Mouse (Mus musculus) lung, adult 18-20 months (tissue): Measurements from ENCODE around the gene Pla2g1b.
"Not testable (repeated sequence)": the region's sequence is repeated elsewhere in the genome, so short reads cannot be mapped to it uniquely, and the experiment has no call there.

ENCODE experiments used
- DNase-seq, 2 experiments: peaks; one replicate each; pipeline ENCODE4 v3.0.0; 2022; ENCODE audit warnings: mixed read lengths in 2 of 2

The Pla2g1b gene

GRCm38 (mm10) chr5:115484996-115485395 lies 18.9 kb downstream of the Pla2g1b start:
- DNase-seq, result no peak

DNA sequence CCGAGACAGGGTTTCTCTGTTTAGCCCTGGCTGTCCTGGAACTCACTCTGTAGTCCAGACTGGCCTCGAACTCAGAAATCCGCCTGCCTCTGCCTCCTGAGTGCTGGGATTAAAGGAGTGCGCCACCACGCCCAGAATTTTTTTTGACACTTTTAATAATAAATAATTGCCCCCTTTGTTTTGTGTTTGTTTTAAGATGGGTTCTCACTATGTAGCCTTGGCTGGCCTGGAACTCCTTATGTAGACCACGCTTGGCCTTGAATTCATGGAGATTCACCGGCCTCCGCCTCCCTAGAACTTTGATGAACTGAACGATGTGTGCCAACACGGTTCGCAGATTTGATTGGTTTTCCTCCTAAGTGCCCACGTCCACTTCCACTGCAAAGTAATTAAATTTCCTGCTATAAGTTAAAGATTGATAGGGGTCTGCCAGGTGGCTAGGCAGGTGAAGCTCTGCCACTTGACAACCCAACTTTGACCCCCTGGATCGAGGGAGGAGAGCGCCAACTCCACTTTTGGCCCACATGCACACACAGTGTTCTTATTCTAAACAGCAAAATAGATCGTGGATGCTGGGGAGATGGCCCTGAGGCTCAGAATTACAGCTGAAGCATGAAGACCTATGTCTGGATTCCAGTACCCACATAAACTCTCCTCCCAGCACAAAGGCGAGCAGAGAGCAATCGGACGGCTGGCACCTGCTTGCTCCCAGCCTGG lies 19.6 kb downstream of the Pla2g1b start:
- DNase-seq, result no peak

GRCm38 (mm10) chr5:115486726-115487125 lies 20.7 kb downstream of the Pla2g1b start:
- no peak for DNase-seq

- DNase-seq, result no peak
Measured at GRCm38 (mm10) chr5:115487353-115487752, 21.3 kb downstream of the Pla2g1b start.

GRCm38 (mm10) chr5:115487942-115488580 lies 22.0 kb downstream of the Pla2g1b start:
- no peak for DNase-seq

- DNase-seq, result peak; percentile 81 to 83
Measured at GRCm38 (mm10) chr5:115488841-115489698, 23.0 kb downstream of the Pla2g1b start.

DNA sequence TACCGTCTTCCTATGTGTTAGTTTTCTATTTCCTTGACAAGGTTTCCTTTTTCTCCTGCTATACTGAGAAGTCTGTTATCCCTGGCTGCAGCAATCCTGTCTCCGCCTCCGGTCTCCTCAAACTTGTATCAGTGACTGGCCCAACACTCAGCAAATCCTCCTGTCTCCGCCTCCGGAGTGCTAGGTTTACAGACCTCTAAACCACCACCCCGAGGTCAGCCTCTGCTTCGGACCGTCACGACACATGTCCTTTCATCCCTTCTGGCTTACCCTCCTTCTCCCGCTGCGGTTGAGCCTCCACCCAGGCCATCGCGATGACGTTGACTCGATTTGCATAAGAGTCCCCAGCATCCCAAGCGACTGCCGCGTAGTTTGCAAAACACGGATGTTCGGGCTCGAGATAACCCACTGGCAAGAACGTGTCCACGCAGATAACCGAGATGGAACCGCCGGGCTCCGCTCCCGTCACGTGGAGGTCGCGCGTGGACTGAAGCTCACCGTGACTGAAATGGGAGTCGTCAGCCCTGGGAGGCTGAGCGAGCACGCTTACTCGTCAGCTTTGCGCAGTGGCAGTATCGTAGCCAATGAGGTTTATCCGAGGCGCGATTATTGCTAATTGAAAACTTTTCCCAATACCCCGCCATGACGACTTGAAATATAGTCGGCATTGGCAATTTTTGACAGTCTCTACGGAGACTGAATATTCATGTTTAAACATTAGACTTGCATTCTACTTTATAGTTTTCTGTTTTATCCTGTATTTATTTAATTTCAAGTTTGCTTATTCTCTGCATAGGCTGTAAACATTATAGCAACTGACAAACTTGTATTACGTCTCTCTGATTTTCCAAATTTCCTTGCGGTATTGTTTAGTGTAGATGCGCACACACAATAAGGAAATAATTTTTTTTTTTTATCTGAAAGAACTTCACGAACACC lies 23.9 kb downstream of the Pla2g1b start:
- peak; percentile 89 to 91 for DNase-seq

DNA sequence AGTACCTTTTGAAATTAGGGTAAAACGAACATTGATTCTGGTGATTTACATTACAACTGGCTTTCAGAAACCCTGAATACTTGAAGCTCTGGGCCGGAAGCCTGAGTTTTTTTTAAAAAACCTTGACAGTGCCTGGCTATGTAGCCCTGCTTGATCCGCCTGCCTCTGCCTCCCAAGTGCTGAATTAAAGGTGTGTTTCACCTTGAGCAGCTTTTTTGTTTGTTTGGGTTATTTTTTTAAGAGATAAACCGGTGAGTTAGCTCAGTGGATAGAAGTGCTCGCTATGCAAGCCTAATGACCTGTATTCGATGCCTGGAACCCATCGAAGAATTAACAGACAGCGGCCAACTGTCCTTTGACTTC lies 24.6 kb downstream of the Pla2g1b start:
- no peak for DNase-seq

GRCm38 (mm10) chr5:115491076-115491475 lies 25.0 kb downstream of the Pla2g1b start:
- no peak for DNase-seq

DNA sequence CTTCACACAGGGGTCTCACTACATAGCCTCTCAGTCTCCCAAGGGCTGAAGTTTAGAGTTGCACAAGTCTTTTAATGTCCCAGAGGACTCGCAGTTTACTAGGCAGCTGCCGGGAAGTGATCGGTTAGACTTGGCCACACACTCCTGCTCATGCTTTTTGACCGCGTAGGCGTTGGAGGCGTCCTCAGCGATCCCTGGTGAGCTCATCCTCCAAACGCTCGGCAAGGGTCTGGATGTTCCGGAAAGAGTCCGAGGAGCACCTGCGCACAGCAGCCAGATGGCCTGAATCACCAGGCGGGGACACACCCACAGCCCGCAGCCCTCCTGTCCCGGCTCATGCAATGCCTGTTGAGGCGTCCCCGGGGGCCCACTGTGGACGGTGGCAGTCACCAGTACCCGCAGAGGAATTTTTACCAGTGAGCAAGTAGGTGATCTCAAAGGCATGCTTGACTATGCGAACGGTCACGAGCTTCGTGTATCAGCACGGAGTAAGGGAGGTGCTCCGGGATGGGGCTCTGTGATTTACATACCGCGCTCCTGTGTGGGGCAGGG lies 25.8 kb downstream of the Pla2g1b start:
- peak; percentile 77 to 83 for DNase-seq

GRCm38 (mm10) chr5:115492711-115493335 lies 26.8 kb downstream of the Pla2g1b start:
- DNase-seq, result no peak

DNA sequence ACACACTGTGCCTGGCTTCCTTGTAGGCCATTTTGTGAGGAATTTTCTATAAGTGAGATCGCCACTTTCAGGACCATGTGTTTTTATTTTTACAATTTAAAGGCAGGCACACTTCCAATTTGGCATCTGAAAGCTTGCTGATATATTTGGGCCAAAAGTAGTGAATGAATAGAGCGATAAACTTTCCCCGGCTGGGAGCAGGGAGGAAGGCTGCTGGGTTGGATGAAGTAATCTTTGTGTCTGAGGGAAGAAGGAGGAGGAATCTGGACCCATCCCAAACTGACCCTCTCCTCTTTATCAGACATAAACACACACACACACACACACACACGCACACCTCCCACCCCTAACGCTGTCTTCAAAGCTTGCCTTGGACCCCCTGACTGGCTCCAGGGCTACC lies 27.4 kb downstream of the Pla2g1b start:
- DNase-seq, result no peak

DNA sequence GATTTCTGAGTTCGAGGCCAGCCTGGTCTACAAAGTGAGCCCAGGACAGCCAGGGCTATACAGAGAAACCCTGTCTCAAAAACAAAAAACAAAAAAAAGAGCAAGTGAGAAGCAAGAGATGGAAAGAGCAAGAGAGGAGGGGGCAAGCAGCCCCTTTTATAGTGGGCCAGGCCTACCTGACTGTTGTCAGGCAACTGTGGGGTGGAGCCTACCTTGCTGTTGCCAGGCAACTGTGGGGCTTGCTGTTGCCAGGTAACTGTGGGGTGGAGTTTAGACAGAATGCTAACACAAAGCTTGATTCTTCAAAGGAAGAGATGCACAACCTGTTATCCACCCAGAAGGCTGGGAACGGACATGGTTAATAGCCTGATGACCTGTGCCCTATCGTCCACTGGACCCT lies 29.6 kb downstream of the Pla2g1b start:
- DNase-seq, result not testable (repeated sequence)

DNA sequence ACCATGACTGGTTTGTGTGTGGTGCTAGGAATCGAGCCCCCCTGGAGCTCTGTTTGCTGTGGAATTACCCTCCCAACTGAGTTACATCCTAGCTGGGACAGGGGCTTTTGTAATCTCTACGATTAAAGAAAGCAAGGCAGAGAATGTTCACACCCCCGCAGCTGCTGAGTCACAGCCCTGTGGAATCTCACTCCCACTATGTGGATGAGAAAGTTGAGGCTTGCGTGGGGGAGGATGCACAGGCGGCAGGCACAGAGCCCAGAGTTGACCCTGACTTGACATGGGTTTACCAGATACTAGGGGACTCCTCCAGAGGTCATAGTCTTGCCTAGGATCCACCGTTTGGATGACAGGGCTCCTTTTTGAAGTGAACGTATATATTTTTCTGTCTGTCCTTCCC lies 31.0 kb downstream of the Pla2g1b start:
- no peak for DNase-seq

DNA sequence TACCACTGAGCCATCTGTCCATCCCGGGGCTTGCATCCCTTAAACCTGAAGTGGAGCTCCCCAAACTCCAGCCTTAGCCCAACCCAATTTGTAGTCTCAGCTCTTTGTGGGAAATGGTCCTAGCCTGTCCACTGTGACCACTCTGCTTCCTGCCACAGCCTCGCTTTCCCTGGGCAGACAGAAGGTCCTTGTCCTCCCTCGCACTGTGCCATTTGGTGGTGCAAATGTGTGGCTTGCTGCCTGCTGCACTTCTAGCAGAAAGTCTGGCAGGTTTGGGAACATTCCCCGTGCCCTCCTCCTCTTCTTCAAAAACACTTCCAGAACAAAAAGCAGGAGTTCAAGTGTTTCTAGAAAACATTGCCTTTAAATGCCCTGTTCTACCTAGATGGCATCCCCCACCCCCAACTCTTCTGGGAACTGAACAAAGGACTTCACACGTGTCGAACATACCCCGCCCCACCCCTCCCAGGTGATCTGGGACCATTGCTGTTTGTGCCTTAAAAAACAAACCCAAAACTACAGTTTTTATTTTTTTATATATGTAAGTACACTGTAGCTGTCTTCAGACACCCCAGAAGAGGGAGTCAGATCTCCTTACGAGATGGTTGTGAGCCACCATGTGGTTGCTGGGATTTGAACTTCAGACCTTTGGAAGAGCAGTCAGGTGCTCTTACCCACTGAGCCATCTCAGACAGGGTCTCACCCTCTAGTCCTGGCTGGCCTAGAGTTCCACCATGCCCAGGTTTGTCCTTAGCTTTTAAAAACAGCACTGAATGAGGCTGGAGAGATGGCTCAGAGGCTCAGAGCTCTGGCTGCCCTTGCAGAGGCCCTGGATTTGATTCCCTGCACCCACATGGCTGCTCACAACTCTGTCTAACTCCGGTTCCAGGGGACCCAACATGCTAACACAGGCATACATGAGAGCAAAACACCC lies 32.5 kb downstream of the Pla2g1b start:
- no peak for DNase-seq

- peak; percentile 58 to 61 for DNase-seq
Measured at GRCm38 (mm10) chr5:115500383-115500935, 34.4 kb downstream of the Pla2g1b start.

GRCm38 (mm10) chr5:115503035-115503434 lies 37.0 kb downstream of the Pla2g1b start:
- no peak for DNase-seq

DNA sequence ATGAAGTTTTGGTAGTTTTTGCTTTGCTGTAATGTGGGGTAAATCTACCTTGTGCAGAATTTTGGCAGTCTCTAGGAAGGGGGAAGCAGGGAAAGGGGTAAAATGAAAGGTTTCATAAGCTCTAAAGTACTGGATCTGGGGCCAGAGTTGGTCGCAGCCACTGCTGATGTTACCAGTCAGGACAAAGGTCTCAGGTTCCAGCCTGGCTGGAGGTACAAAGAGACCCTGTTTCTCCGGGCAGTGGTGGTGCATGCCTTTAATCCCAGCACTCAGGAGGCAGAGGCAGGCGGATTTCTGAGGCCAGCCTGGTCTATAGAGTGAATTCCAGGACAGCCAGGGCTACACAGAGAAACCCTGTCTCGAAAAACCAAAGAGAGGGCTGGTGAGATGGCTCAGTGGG lies 39.6 kb downstream of the Pla2g1b start:
- DNase-seq, result not testable (repeated sequence)

- DNase-seq, result peak; percentile 89 to 92
Measured at GRCm38 (mm10) chr5:115506454-115507201, 40.6 kb downstream of the Pla2g1b start, which contains the start of gene Pxn. Gene Pxn (plus strand): TSS chr5:115506676.
